In genomic region chr5:29129724-29130123, GRCm38 (mm10) we compare ENCODE assay signal across 28 mouse cellular contexts.
"Had no signal": no experiment of that assay in that cellular context is flagged by ENCODE, and none has a peak within 500 bp of the region (broad histone marks: within the 10 kb centered on the region; RNA-seq: fewer than 3 reads in every experiment).

No protein-coding gene starts in this region.

- H3K9me3 ChIP-seq: embryonic facial prominence, embryonic 10.5 days; embryonic facial prominence, embryonic 12.5 days; embryonic facial prominence, embryonic 13.5 days; embryonic facial prominence, embryonic 15.5 days; forebrain, embryonic 10.5 days; forebrain, embryonic 12.5 days; forebrain, embryonic 13.5 days; forebrain, embryonic 15.5 days had no signal

- ATAC-seq: forebrain, embryonic 13.5 days; forebrain, embryonic 14.5 days; forebrain, embryonic 15.5 days; forebrain, embryonic 16.5 days; forebrain, postnatal 0 days had no signal

- H3K9ac ChIP-seq: embryonic facial prominence, embryonic 12.5 days; embryonic facial prominence, embryonic 13.5 days; embryonic facial prominence, embryonic 15.5 days; forebrain, embryonic 12.5 days; forebrain, embryonic 13.5 days; forebrain, embryonic 15.5 days; forebrain, postnatal 0 days had no signal

- H3K4me2 ChIP-seq: embryonic facial prominence, embryonic 12.5 days; embryonic facial prominence, embryonic 13.5 days; embryonic facial prominence, embryonic 15.5 days; forebrain, embryonic 12.5 days; forebrain, embryonic 13.5 days; forebrain, embryonic 15.5 days had no signal

- H3K27me3 ChIP-seq: embryonic facial prominence, embryonic 12.5 days; embryonic facial prominence, embryonic 13.5 days; embryonic facial prominence, embryonic 15.5 days; forebrain, embryonic 12.5 days; forebrain, embryonic 13.5 days; forebrain, embryonic 15.5 days had no signal

- H3K27ac ChIP-seq: embryonic facial prominence, embryonic 10.5 days; embryonic facial prominence, embryonic 12.5 days; embryonic facial prominence, embryonic 13.5 days; embryonic facial prominence, embryonic 15.5 days; forebrain, embryonic 10.5 days; forebrain, embryonic 12.5 days; forebrain, embryonic 13.5 days; forebrain, embryonic 15.5 days; gastrocnemius, adult 2 months had no signal

- DNase-seq: cerebellum, adult 2 months; cerebellum, adult 8-10 months; cerebellum, adult 9-10 months; cerebellum, adult 9-11 months; cerebellum, postnatal 10 days; cerebellum, postnatal 14 days; cerebellum, postnatal 25 days; cerebellum, postnatal 36 days; embryo, embryonic 11 days; forebrain, postnatal 0 days; gastrocnemius, adult 2 months; gastrocnemius, postnatal 10 days; gastrocnemius, postnatal 14 days; gastrocnemius, postnatal 25 days; gastrocnemius, postnatal 36 days; heart, adult 11 months; heart, adult 18-20 months had no signal

- H3K4me1 ChIP-seq: embryonic facial prominence, embryonic 12.5 days; embryonic facial prominence, embryonic 13.5 days; embryonic facial prominence, embryonic 15.5 days; forebrain, embryonic 12.5 days; forebrain, embryonic 13.5 days; forebrain, embryonic 15.5 days had no signal

- H3K4me3 ChIP-seq: embryonic facial prominence, embryonic 10.5 days; embryonic facial prominence, embryonic 12.5 days; embryonic facial prominence, embryonic 13.5 days; embryonic facial prominence, embryonic 15.5 days; erythroblast, embryonic 14.5 days; forebrain, embryonic 10.5 days; forebrain, embryonic 12.5 days; forebrain, embryonic 13.5 days; forebrain, embryonic 15.5 days; gastrocnemius, adult 2 months had no signal

- H3K36me3 ChIP-seq: embryonic facial prominence, embryonic 10.5 days; embryonic facial prominence, embryonic 12.5 days; embryonic facial prominence, embryonic 13.5 days; embryonic facial prominence, embryonic 15.5 days; forebrain, embryonic 10.5 days; forebrain, embryonic 12.5 days; forebrain, embryonic 15.5 days had no signal
